Mouse (Mus musculus) MEL (cell line): ENCODE data around the gene Angptl8. TPM values are rescaled to one million over a fixed set of nuclear protein-coding genes. Genes with fewer than 3 reads are reported as not detected.

Experiments used
- DNase-seq: peaks from one replicate; pipeline ENCODE4 v3.0.0; 2011; ENCODE audit warnings: low read depth, low spot score
- H3K27ac ChIP-seq: 2 replicates; pipeline ENCODE4 v1.5.1; 2012; ENCODE audit warnings: low read depth, mild to moderate bottlenecking, control low read depth, low read length, moderate library complexity; ENCODE audit not compliant: control insufficient read depth
- H3K27me3 ChIP-seq, 2 experiments: fragments of 150-350 bp in 1 of 2; sonication (generic) in 1 of 2; 2 replicates each; pipeline ENCODE4 v1.6.1; 2012; ENCODE audit warnings: low read length in 2 of 2, mild to moderate bottlenecking in 2 of 2, improper control_type of control experiment in 1 of 2, moderate library complexity in 1 of 2; ENCODE audit not compliant: insufficient read depth in 2 of 2, control insufficient read depth in 1 of 2
- H3K36me3 ChIP-seq, 2 experiments: 2 replicates each; pipeline ENCODE4 v1.6.1; 2012 to 2014; ENCODE audit warnings: low read length in 2 of 2, improper control_type of control experiment in 1 of 2, inconsistent platforms in 1 of 2, mild to moderate bottlenecking in 1 of 2; ENCODE audit not compliant: insufficient read depth in 2 of 2, control insufficient read depth in 1 of 2
- H3K4me1 ChIP-seq, 2 experiments: fragments of 150-350 bp in 1 of 2; sonication (generic) in 1 of 2; 2 replicates each; pipeline ENCODE4 v1.6.1; 2012; ENCODE audit warnings: low read length in 2 of 2, improper control_type of control experiment in 1 of 2, mild to moderate bottlenecking in 1 of 2; ENCODE audit not compliant: insufficient read depth in 2 of 2, control insufficient read depth in 1 of 2
- H3K4me3 ChIP-seq, 2 experiments: fragments of 150-350 bp in 1 of 2; sonication (generic) in 1 of 2; 2 replicates each; pipeline ENCODE4 v1.5.1; 2012; ENCODE audit warnings: low read depth in 2 of 2, low read length in 2 of 2, mild to moderate bottlenecking in 2 of 2, moderate library complexity in 2 of 2, control low read depth in 1 of 2, improper control_type of control experiment in 1 of 2; ENCODE audit not compliant: control insufficient read depth in 1 of 2, insufficient read depth in 1 of 2
- H3K79me2 ChIP-seq: 2 replicates; pipeline ENCODE4 v1.6.1; 2012; ENCODE audit warnings: mild to moderate bottlenecking, low read length, moderate library complexity; ENCODE audit not compliant: control insufficient read depth, poor library complexity, insufficient read depth
- H3K9ac ChIP-seq: 2 replicates; pipeline ENCODE4 v1.6.1; 2012; ENCODE audit warnings: low read depth, mild to moderate bottlenecking, control low read depth, low read length, moderate library complexity; ENCODE audit not compliant: control insufficient read depth, poor library complexity, severe bottlenecking
- H3K9me3 ChIP-seq: fragments of 150-350 bp; sonication (generic); replicated peaks from 2 replicates; pipeline ENCODE4 v1.6.1; 2012; ENCODE audit warnings: mild to moderate bottlenecking, low read length, improper control_type of control experiment, moderate library complexity; ENCODE audit not compliant: insufficient read depth
- BHLHE40 ChIP-seq: IDR thresholded peaks from 2 replicates; pipeline ENCODE4 v1.6.1; 2012; ENCODE audit warnings: low read depth, mild to moderate bottlenecking, inconsistent platforms, low read length, improper control_type of control experiment, borderline replicate concordance
- CHD1 ChIP-seq: IDR thresholded peaks from 2 replicates; pipeline ENCODE4 v1.6.1; 2012; ENCODE audit warnings: low read depth, mild to moderate bottlenecking, inconsistent platforms, low read length, improper control_type of control experiment
- CHD2 ChIP-seq: IDR thresholded peaks from 2 replicates; pipeline ENCODE4 v1.6.1; 2011; ENCODE audit warnings: low read length, improper control_type of control experiment
- CTCF ChIP-seq, 3 experiments: IDR thresholded peaks in 2 of 3; conservative IDR thresholded peaks in 1 of 3; 2 replicates each; pipeline ENCODE4 v1.5.1; 2011 to 2012; ENCODE audit warnings: low read length in 3 of 3, low read depth in 2 of 3, mild to moderate bottlenecking in 2 of 3, improper control_type of control experiment in 1 of 3, inconsistent platforms in 1 of 3, mixed read lengths in 1 of 3, moderate library complexity in 1 of 3; ENCODE audit not compliant: control insufficient read depth in 1 of 3, insufficient read depth in 1 of 3, poor library complexity in 1 of 3, severe bottlenecking in 1 of 3
- E2F4 ChIP-seq: IDR thresholded peaks from 2 replicates; pipeline ENCODE4 v1.6.1; 2011; ENCODE audit warnings: low read depth, low read length, improper control_type of control experiment, borderline replicate concordance
- ELF1 ChIP-seq: IDR thresholded peaks from 2 replicates; pipeline ENCODE4 v1.6.1; 2014; ENCODE audit warnings: low read depth, mild to moderate bottlenecking, inconsistent platforms, low read length, improper control_type of control experiment, moderate library complexity
- EP300 ChIP-seq, 2 experiments: IDR thresholded peaks; 2 replicates each; pipeline ENCODE4 v1.6.1; 2011; ENCODE audit warnings: improper control_type of control experiment in 2 of 2, low read length in 2 of 2, low read depth in 1 of 2, mild to moderate bottlenecking in 1 of 2
- ETS1 ChIP-seq: IDR thresholded peaks from 2 replicates; pipeline ENCODE4 v1.6.1; 2012; ENCODE audit warnings: low read depth, mild to moderate bottlenecking, inconsistent platforms, low read length, improper control_type of control experiment, moderate library complexity
- GATA1 ChIP-seq: IDR thresholded peaks from 2 replicates; pipeline ENCODE4 v1.6.1; 2011; ENCODE audit warnings: low read depth, low read length, improper control_type of control experiment
- HCFC1 ChIP-seq: IDR thresholded peaks from 2 replicates; pipeline ENCODE4 v1.6.1; 2012; ENCODE audit warnings: low read depth, mild to moderate bottlenecking, inconsistent platforms, low read length, improper control_type of control experiment, moderate library complexity
- KAT2A ChIP-seq: conservative IDR thresholded peaks from 2 replicates; pipeline ENCODE4 v1.6.1; 2012; ENCODE audit warnings: low read depth, low read length, improper control_type of control experiment, inconsistent platforms
- MAFK ChIP-seq: IDR thresholded peaks from 2 replicates; pipeline ENCODE4 v1.6.1; 2011; ENCODE audit warnings: low read depth, mild to moderate bottlenecking, low read length, improper control_type of control experiment, borderline replicate concordance
- MAX ChIP-seq: IDR thresholded peaks from 2 replicates; pipeline ENCODE4 v1.6.1; 2011; ENCODE audit warnings: low read length, improper control_type of control experiment
- MAZ ChIP-seq: IDR thresholded peaks from 2 replicates; pipeline ENCODE4 v1.6.1; 2012; ENCODE audit warnings: low read depth, mild to moderate bottlenecking, inconsistent platforms, low read length, improper control_type of control experiment
- MXI1 ChIP-seq: IDR thresholded peaks from 2 replicates; pipeline ENCODE4 v1.6.1; 2011; ENCODE audit warnings: mild to moderate bottlenecking, low read depth, low read length, improper control_type of control experiment
- MYB ChIP-seq: IDR thresholded peaks from 2 replicates; pipeline ENCODE4 v1.6.1; 2011; ENCODE audit warnings: mild to moderate bottlenecking, low read depth, low read length, improper control_type of control experiment
- MYC ChIP-seq: IDR thresholded peaks from 2 replicates; pipeline ENCODE4 v1.6.1; 2011; ENCODE audit warnings: low read depth, mild to moderate bottlenecking, low read length, improper control_type of control experiment, moderate library complexity
- NELFE ChIP-seq: IDR thresholded peaks from 2 replicates; pipeline ENCODE4 v1.6.1; 2011; ENCODE audit warnings: low read depth, low read length, improper control_type of control experiment
- NRF1 ChIP-seq: IDR thresholded peaks from 2 replicates; pipeline ENCODE4 v1.6.1; 2014; ENCODE audit warnings: low read depth, mild to moderate bottlenecking, inconsistent platforms, low read length, improper control_type of control experiment, moderate library complexity; ENCODE audit not compliant: poor library complexity, insufficient read depth, severe bottlenecking
- POLR2A ChIP-seq, 2 experiments: IDR thresholded peaks; 2 replicates each; pipeline ENCODE4 v1.6.1; 2011 to 2012; ENCODE audit warnings: low read length in 2 of 2, mild to moderate bottlenecking in 2 of 2, control low read depth in 1 of 2, improper control_type of control experiment in 1 of 2, low read depth in 1 of 2, moderate library complexity in 1 of 2; ENCODE audit not compliant: control insufficient read depth in 1 of 2, insufficient read depth in 1 of 2, poor library complexity in 1 of 2
- POLR2AphosphoS2 ChIP-seq: IDR thresholded peaks from 2 replicates; pipeline ENCODE4 v1.6.1; 2011; ENCODE audit warnings: low read length, improper control_type of control experiment
- RAD21 ChIP-seq: IDR thresholded peaks from 2 replicates; pipeline ENCODE4 v1.6.1; 2011; ENCODE audit warnings: mild to moderate bottlenecking, low read depth, low read length, improper control_type of control experiment
- RCOR1 ChIP-seq: IDR thresholded peaks from 2 replicates; pipeline ENCODE4 v1.6.1; 2012; ENCODE audit warnings: low read depth, mild to moderate bottlenecking, inconsistent platforms, low read length, improper control_type of control experiment
- SIN3A ChIP-seq: IDR thresholded peaks from 2 replicates; pipeline ENCODE4 v1.6.1; 2012; ENCODE audit warnings: low read length, improper control_type of control experiment, inconsistent platforms
- TCF12 ChIP-seq: IDR thresholded peaks from 2 replicates; pipeline ENCODE4 v1.6.1; 2014; ENCODE audit warnings: low read depth, mild to moderate bottlenecking, inconsistent platforms, low read length, improper control_type of control experiment, moderate library complexity
- UBTF ChIP-seq: IDR thresholded peaks from 2 replicates; pipeline ENCODE4 v1.6.1; 2012; ENCODE audit warnings: low read depth, mild to moderate bottlenecking, inconsistent platforms, low read length, improper control_type of control experiment, moderate library complexity, borderline replicate concordance; ENCODE audit not compliant: insufficient read depth
- USF2 ChIP-seq, 2 experiments: IDR thresholded peaks; 2 replicates each; pipeline ENCODE4 v1.6.1; 2011 to 2012; ENCODE audit warnings: improper control_type of control experiment in 2 of 2, low read length in 2 of 2, borderline replicate concordance in 1 of 2, inconsistent platforms in 1 of 2, low read depth in 1 of 2, mild to moderate bottlenecking in 1 of 2; ENCODE audit not compliant: insufficient read depth in 1 of 2
- ZKSCAN1 ChIP-seq: IDR thresholded peaks from 2 replicates; pipeline ENCODE4 v1.6.1; 2012; ENCODE audit warnings: low read depth, mild to moderate bottlenecking, inconsistent platforms, low read length, improper control_type of control experiment, moderate library complexity
- ZMIZ1 ChIP-seq: IDR thresholded peaks from 2 replicates; pipeline ENCODE4 v1.6.1; 2012; ENCODE audit warnings: low read depth, mild to moderate bottlenecking, inconsistent platforms, low read length, improper control_type of control experiment, moderate library complexity
- ZNF384 ChIP-seq: IDR thresholded peaks from 2 replicates; pipeline ENCODE4 v1.6.1; 2012; ENCODE audit warnings: low read depth, mild to moderate bottlenecking, inconsistent platforms, low read length, improper control_type of control experiment
- polyA plus RNA-seq, 2 experiments: library from polyadenylated mRNA; stranded (reverse) in 1 of 2; unstranded in 1 of 2; fragments of >175 nt in 1 of 2; fragments of >200 nt in 1 of 2; gene quantifications; 2 replicates each; pipeline versions ENCODE4 v1.2.1 to v1.2.4; 2012; ENCODE audit warnings: low replicate concordance in 2 of 2, low read depth in 1 of 2; ENCODE audit not compliant: insufficient read length in 2 of 2, insufficient read depth in 1 of 2, missing spikeins in 1 of 2
- total RNA-seq: library from RNA; depleted of rRNA; stranded (reverse); fragments of 300-350 nt; gene quantifications from 2 replicates; pipeline ENCODE4 v1.2.3, GENCODE M21; 2012

Gene Angptl8
- total and polyA plus RNA-seq, 3 experiments = 0.25 TPM; not detected in 2

DNA sequence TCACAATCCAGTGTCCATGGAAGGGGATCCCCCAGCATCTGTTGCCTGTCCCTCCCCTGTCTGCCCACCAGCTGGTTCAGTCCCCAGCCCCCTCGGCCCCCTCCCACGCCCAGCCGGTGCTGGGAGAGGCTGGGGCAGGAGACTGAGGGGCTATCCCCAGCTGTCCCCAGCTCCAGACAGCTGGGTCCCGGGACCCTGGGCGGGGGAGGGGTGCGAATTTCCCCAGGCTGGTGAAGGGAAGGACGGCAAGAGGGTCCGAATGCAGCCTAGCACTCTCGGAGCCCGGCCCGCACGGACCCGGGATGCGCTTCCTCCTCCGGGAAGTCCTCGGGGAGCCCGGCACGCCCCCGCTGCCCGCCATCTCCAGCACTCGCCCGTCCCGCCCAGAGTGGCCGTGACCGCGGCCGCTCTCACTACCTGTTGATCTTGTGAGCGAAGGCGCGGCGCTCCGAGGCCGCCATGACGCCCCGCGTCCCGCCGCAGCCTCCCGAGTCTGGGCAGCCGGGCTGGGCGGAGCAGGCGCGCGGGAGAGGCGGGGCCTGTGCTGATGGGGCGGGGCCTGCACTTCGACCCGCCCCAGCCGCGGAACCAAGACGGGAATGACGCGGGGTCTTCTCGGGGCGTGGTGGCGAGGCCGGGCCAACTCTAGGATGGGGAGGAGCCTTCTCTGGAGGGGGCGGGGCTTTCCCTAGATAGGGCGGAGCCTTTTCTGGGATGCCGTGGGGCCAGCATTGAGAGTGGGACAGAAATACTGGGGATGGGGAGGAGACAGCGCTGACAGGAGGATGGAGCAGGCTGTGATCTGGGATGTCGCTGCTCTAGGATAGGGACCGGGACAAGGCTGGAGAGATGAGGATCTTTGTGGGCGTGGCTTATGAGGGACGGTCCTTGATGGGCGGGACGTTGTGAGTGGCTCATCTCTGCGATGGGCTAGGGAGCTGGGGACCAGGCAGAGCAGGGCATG lies 17.1 kb downstream of the Angptl8 start, which contains the start of gene Dock6:
Gene Dock6 (minus strand): TSS at position 508 of the 964 bp plus-strand sequence.
- Histone ChIP-seq H3K4me3 (peak within 1 kb of the TSS; percentile 65 to 93), H3K27ac (no peak within 1 kb of the TSS), H3K9me3 (no peaks in the 10 kb centered on the region), H3K79me2 (no peaks in the 10 kb centered on the region; the same call in 1 of the 2 replicates), H3K36me3 (peaks cover 0 to 3% of the 10 kb centered on the region in 2 experiments; a peak in 1 of 4 replicates), H3K4me1 (no peaks in the 10 kb centered on the region), H3K9ac (peak within 1 kb of the TSS; percentile 72), H3K27me3 (peaks cover 3 to 8% of the 10 kb centered on the region in 2 experiments; a peak in 3 of 4 replicates)
- DNase-seq = peak; percentile 97
- TF ChIP-seq BHLHE40 (no peak), E2F4 (no peak), SIN3A (peak; percentile 58; the same call in 1 of the 2 replicates), RAD21 (no peak), MYC (no peak), ZMIZ1 (peak; percentile 95), RCOR1 (no peak), ZNF384 (no peak), POLR2AphosphoS2 (peak; percentile 60; the same call in 1 of the 2 replicates), CHD1 (no peak), ELF1 (peak; percentile 14; the same call in 1 of the 2 replicates), MXI1 (peak; percentile 61), MYB (no peak), MAX (no peak), HCFC1 (0 out of 2 replicates have a peak, but pooled peaks have one; percentile 55), NELFE (peak; percentile 93), TCF12 (peak; percentile 46; the same call in 1 of the 2 replicates), KAT2A (no peak), POLR2A (IDR thresholded peaks at IDR 0.05; ENCODE audit: control insufficient read depth in 1 of 2, insufficient read depth in 1 of 2, low read depth in 1 of 2, low read length in 2 of 2, poor library complexity in 1 of 2) (peak; percentile 87 to 99; a peak in 3 of 4 replicates), ZKSCAN1 (no peak), MAZ (no peak), USF2 (IDR thresholded peaks at IDR 0.05; ENCODE audit: borderline replicate concordance in 1 of 2, insufficient read depth in 1 of 2, low read depth in 1 of 2, low read length in 2 of 2) (no peak), ETS1 (no peak), GATA1 (peak; percentile 55; the same call in 1 of the 2 replicates), UBTF (peak; percentile 66; the same call in 1 of the 2 replicates), CHD2 (no peak), CTCF (IDR thresholded peaks at IDR 0.05 in 2 of 3, conservative IDR thresholded peaks at IDR 0.05 in 1 of 3; ENCODE audit: control insufficient read depth in 1 of 3, insufficient read depth in 1 of 3, low read depth in 2 of 3, low read length in 3 of 3, poor library complexity in 1 of 3, severe bottlenecking in 1 of 3) (no peak), MAFK (no peak), NRF1 (peak; percentile 74), EP300 (IDR thresholded peaks at IDR 0.05; ENCODE audit: low read depth in 1 of 2, low read length in 2 of 2) (no peak)
